Mouse (Mus musculus): Measurements from ENCODE around the gene Sft2d2. TPM values are rescaled to one million over a fixed set of nuclear protein-coding genes. Genes with fewer than 3 reads are reported as not detected.
A peak's percentile ranks its signal among the peaks of the same experiment; 100 is the strongest.

The Sft2d2 gene
- polyA plus RNA-seq (2016; fragmentation: Nextera tagmentation; extraction: Ambion mirVana): 9.4 and 13.1 TPM in 2 replicates

- Histone ChIP-seq H3K27me3 (ENCODE audit: low read depth, poor library complexity, severe bottlenecking) (no peaks in the 10 kb centered on the region), H3K27ac (peak within 1 kb of the TSS; percentile 79), H3K36me3 (no peaks in the 10 kb centered on the region), H3K4me1 (peaks cover 15% of the 10 kb centered on the region), H3K4me3 (peak within 1 kb of the TSS; percentile 66), H3K9me3 (replicated peaks) (no peaks in the 10 kb centered on the region)
- under 1% methylated on average over 68 of the region's 69 CpGs for WGBS
- peak; percentile 88 for DNase-seq (ENCODE audit: low spot score)
Observed at GRCm38 (mm10) chr1:165193880-165194661, at the start of gene Sft2d2. Gene Sft2d2 (minus strand): TSS chr1:165194438.

GRCm38 (mm10) chr1:165236321-165237298 is 42.4 kb upstream of the Sft2d2 start, which contains the start of gene Tiprl:
Gene Tiprl (minus strand): TSS chr1:165236996.
- H3K4me3 ChIP-seq: peak within 1 kb of the TSS; percentile 90
- H3K27me3 ChIP-seq (ENCODE audit: low read depth, poor library complexity, severe bottlenecking): no peaks in the 10 kb centered on the region
- DNase-seq (ENCODE audit: low spot score): peak; percentile 96
- H3K4me1 ChIP-seq: peaks cover 16% of the 10 kb centered on the region
- WGBS: under 1% methylated on average over 76 of the region's 76 CpGs
- H3K36me3 ChIP-seq: no peaks in the 10 kb centered on the region
- peak within 1 kb of the TSS; percentile 91 for H3K27ac ChIP-seq
- no peaks in the 10 kb centered on the region for H3K9me3 ChIP-seq (replicated peaks)

GRCm38 (mm10) chr1:165235846-165236245 is 41.6 kb upstream of the Sft2d2 start:
- peak overlapping the region; percentile 90 for H3K4me3 ChIP-seq
- H3K4me1 ChIP-seq: peaks cover 16% of the 10 kb centered on the region
- 13% methylated on average over 10 of the region's 10 CpGs for WGBS
- no peaks in the 10 kb centered on the region for H3K9me3 ChIP-seq (replicated peaks)
- peak overlapping the region; percentile 91; the same call in 1 of the 2 replicates for H3K27ac ChIP-seq
- no peak for DNase-seq (ENCODE audit: low spot score)
- no peaks in the 10 kb centered on the region for H3K27me3 ChIP-seq (ENCODE audit: low read depth, poor library complexity, severe bottlenecking)
- H3K36me3 ChIP-seq: no peaks in the 10 kb centered on the region

- Histone ChIP-seq H3K9me3 (replicated peaks) (no peaks in the 10 kb centered on the region), H3K4me1 (peaks cover 16% of the 10 kb centered on the region), H3K4me3 (no peak overlapping the region), H3K36me3 (no peaks in the 10 kb centered on the region), H3K27ac (no peak overlapping the region), H3K27me3 (ENCODE audit: low read depth, poor library complexity, severe bottlenecking) (no peaks in the 10 kb centered on the region)
- DNase-seq (ENCODE audit: low spot score): no peak
- 88% methylated on average over 2 of the region's 2 CpGs for WGBS
Observed at GRCm38 (mm10) chr1:165233806-165234205, 39.6 kb upstream of the Sft2d2 start.

- H3K4me3 ChIP-seq: no peak overlapping the region
- H3K4me1 ChIP-seq: peaks cover 5% of the 10 kb centered on the region
- no peaks in the 10 kb centered on the region for H3K27me3 ChIP-seq (ENCODE audit: low read depth, poor library complexity, severe bottlenecking)
- 97% methylated on average over 4 of the region's 4 CpGs for WGBS
- H3K9me3 ChIP-seq (replicated peaks): no peaks in the 10 kb centered on the region
- no peak for DNase-seq (ENCODE audit: low spot score)
- H3K36me3 ChIP-seq: peaks cover 15% of the 10 kb centered on the region
- no peak overlapping the region for H3K27ac ChIP-seq
Observed at GRCm38 (mm10) chr1:165230691-165231090, 36.5 kb upstream of the Sft2d2 start.

- DNase-seq (ENCODE audit: low spot score): no peak
- Histone ChIP-seq H3K27ac (no peak overlapping the region), H3K4me1 (no peaks in the 10 kb centered on the region), H3K27me3 (ENCODE audit: low read depth, poor library complexity, severe bottlenecking) (no peaks in the 10 kb centered on the region), H3K36me3 (peaks cover 26% of the 10 kb centered on the region), H3K4me3 (no peak overlapping the region), H3K9me3 (replicated peaks) (no peaks in the 10 kb centered on the region)
- 97% methylated on average over 9 of the region's 9 CpGs for WGBS
Observed at GRCm38 (mm10) chr1:165229577-165229976, 35.3 kb upstream of the Sft2d2 start.

- Histone ChIP-seq H3K27me3 (ENCODE audit: low read depth, poor library complexity, severe bottlenecking) (no peaks in the 10 kb centered on the region), H3K27ac (no peak overlapping the region), H3K36me3 (peaks cover 83% of the 10 kb centered on the region), H3K4me3 (no peak overlapping the region), H3K4me1 (no peaks in the 10 kb centered on the region), H3K9me3 (replicated peaks) (no peaks in the 10 kb centered on the region)
- no peak for DNase-seq (ENCODE audit: low spot score)
- 84% methylated on average over 2 of the region's 2 CpGs for WGBS
Observed at GRCm38 (mm10) chr1:165217023-165217589, 22.9 kb upstream of the Sft2d2 start.

GRCm38 (mm10) chr1:165215831-165216230 is 21.6 kb upstream of the Sft2d2 start:
- peaks cover 71% of the 10 kb centered on the region for H3K36me3 ChIP-seq
- H3K9me3 ChIP-seq (replicated peaks): no peaks in the 10 kb centered on the region
- DNase-seq (ENCODE audit: low spot score): no peak
- no peaks in the 10 kb centered on the region for H3K4me1 ChIP-seq
- WGBS: 93% methylated on average over 7 of the region's 7 CpGs
- H3K4me3 ChIP-seq: no peak overlapping the region
- no peak overlapping the region for H3K27ac ChIP-seq
- no peaks in the 10 kb centered on the region for H3K27me3 ChIP-seq (ENCODE audit: low read depth, poor library complexity, severe bottlenecking)

- Histone ChIP-seq H3K4me3 (no peak overlapping the region), H3K9me3 (replicated peaks) (no peaks in the 10 kb centered on the region), H3K36me3 (no peaks in the 10 kb centered on the region), H3K27ac (no peak overlapping the region), H3K27me3 (ENCODE audit: low read depth, poor library complexity, severe bottlenecking) (no peaks in the 10 kb centered on the region), H3K4me1 (peaks cover 7% of the 10 kb centered on the region; the same call in 1 of the 2 replicates)
- no peak for DNase-seq (ENCODE audit: low spot score)
- 14% methylated on average over 2 of the region's 2 CpGs for WGBS
Observed at GRCm38 (mm10) chr1:165205591-165205990, 11.4 kb upstream of the Sft2d2 start.

GRCm38 (mm10) chr1:165203488-165204035 is 9.3 kb upstream of the Sft2d2 start:
- H3K4me3 ChIP-seq: no peak overlapping the region
- H3K36me3 ChIP-seq: no peaks in the 10 kb centered on the region
- H3K4me1 ChIP-seq: peaks cover 7% of the 10 kb centered on the region; the same call in 1 of the 2 replicates
- WGBS: 43% methylated on average over 2 of the region's 2 CpGs
- no peak for DNase-seq (ENCODE audit: low spot score)
- no peaks in the 10 kb centered on the region for H3K27me3 ChIP-seq (ENCODE audit: low read depth, poor library complexity, severe bottlenecking)
- H3K9me3 ChIP-seq (replicated peaks): no peaks in the 10 kb centered on the region
- no peak overlapping the region for H3K27ac ChIP-seq

- no peak for DNase-seq (ENCODE audit: low spot score)
- 90% methylated on average over 4 of the region's 4 CpGs for WGBS
Observed at GRCm38 (mm10) chr1:165201445-165202012, 7.3 kb upstream of the Sft2d2 start.

GRCm38 (mm10) chr1:165200748-165201147 is 6.5 kb upstream of the Sft2d2 start:
- Histone ChIP-seq H3K4me3 (no peak overlapping the region), H3K4me1 (peaks cover 4% of the 10 kb centered on the region; the same call in 1 of the 2 replicates), H3K27me3 (ENCODE audit: low read depth, poor library complexity, severe bottlenecking) (no peaks in the 10 kb centered on the region), H3K27ac (no peak overlapping the region), H3K9me3 (replicated peaks) (no peaks in the 10 kb centered on the region), H3K36me3 (no peaks in the 10 kb centered on the region)
- DNase-seq (ENCODE audit: low spot score): no peak
- WGBS: 91% methylated on average over 8 of the region's 8 CpGs

More at GRCm38 (mm10) chr1:165201445-165202012, 7.3 kb upstream of the Sft2d2 start:
- no peaks in the 10 kb centered on the region for H3K9me3 ChIP-seq (replicated peaks)
- H3K36me3 ChIP-seq: no peaks in the 10 kb centered on the region
- H3K27me3 ChIP-seq (ENCODE audit: low read depth, poor library complexity, severe bottlenecking): no peaks in the 10 kb centered on the region
- H3K4me1 ChIP-seq: peaks cover 6% of the 10 kb centered on the region; the same call in 1 of the 2 replicates
- H3K27ac ChIP-seq: no peak overlapping the region
- no peak overlapping the region for H3K4me3 ChIP-seq
